Mouse (Mus musculus) thymus, adult 2 months (tissue): Measurements from ENCODE around the gene Mrpl49.

Experiments
- CTCF ChIP-seq: fragments of 200-500 bp; IDR thresholded peaks from 2 replicates; pipeline ENCODE4 v1.5.1; 2012; ENCODE audit warnings: mild to moderate bottlenecking, control low read depth, low read length, moderate library complexity, borderline replicate concordance; ENCODE audit not compliant: control insufficient read depth, poor library complexity, insufficient read depth; ENCODE audit errors: extremely low read depth
- POLR2A ChIP-seq: fragments of 200-500 bp; IDR thresholded peaks from 2 replicates; pipeline ENCODE4 v1.6.1; 2012; ENCODE audit warnings: mild to moderate bottlenecking, low read length, control low read depth, moderate library complexity; ENCODE audit not compliant: control insufficient read depth, poor library complexity, insufficient read depth; ENCODE audit errors: extremely low read depth

GRCm38 (mm10) chr19:6029426-6029825 lies 28.2 kb downstream of the Mrpl49 start:
- TF ChIP-seq POLR2A (no peak), CTCF (no peak)
